Mouse (Mus musculus) layer of hippocampus, adult 8-10 months (tissue): ENCODE measurements around the gene Nsd1. TPM values are rescaled to one million over a fixed set of nuclear protein-coding genes. Genes with fewer than 3 reads are reported as not detected.

Experiments
- DNase-seq, 2 experiments: peaks; one replicate each; pipeline ENCODE4 v3.0.0; 2022; ENCODE audit warnings: low spot score in 2 of 2
- total RNA-seq, 4 experiments: library from RNA; stranded (reverse); gene quantifications; 2 replicates each; pipeline ENCODE4 v1.2.4; 2022

Gene Nsd1
- total RNA-seq, 4 experiments from 2014 or later: 107 to 141 (median 129) TPM

DNA sequence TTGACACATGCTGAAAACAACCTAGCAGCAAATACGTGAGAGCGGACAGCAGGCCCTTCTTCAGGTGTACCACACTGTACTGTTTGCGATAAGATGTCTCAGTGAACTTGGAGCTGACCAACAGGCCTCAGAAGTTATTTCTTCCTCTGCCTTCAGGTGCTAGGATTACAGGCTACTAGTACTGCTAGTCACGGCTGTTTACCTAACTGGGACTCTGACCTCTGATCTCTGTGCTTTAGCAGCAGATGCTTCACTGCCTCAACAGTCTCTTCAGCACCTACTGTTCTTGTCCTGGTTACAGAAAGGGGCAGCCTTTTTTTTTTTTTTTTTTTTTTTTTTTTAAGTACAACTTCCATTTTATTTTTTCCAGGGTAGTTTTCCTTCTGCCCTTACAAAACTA is 43.2 kb downstream of the Nsd1 start:
- no peak for DNase-seq

GRCm38 (mm10) chr13:55255052-55255652 is 45.6 kb downstream of the Nsd1 start:
- DNase-seq: no peak

DNA sequence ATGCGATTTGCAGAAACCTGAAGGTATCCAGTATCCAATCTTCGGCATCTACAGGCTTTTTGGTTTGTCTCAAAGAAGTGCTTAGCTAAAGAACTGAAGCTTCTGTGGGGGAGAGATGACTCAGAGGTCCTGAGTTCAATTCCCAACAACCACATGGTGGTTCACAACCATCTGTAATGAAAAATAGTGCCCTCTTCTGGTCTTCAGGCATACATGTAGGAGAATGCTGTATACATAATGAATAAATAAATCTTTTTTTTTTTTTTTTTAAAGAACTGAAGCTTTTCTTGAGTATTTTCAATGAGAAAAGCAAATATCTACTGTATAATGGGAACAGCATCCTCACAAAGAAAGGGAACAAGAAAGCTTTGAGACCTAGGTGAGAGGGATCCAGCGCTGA is 49.1 kb downstream of the Nsd1 start:
- no peak for DNase-seq

DNA sequence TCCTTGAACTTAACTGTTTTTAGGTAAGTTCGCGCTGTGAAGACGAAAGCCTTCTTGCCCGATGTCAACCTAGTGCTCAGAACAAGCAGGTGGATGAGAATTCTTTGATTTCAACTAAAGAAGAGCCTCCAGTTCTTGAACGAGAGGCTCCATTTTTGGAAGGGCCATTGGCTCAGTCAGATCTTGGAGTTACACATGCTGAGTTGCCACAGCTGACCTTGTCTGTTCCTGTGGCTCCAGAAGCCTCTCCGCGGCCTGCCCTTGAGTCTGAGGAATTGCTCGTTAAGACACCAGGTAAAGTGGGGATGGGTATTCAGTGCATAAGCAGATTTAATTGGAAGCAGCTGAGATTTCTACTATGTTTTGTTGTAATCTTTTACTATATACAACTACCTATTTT is 51.9 kb downstream of the Nsd1 start:
- DNase-seq: no peak

DNA sequence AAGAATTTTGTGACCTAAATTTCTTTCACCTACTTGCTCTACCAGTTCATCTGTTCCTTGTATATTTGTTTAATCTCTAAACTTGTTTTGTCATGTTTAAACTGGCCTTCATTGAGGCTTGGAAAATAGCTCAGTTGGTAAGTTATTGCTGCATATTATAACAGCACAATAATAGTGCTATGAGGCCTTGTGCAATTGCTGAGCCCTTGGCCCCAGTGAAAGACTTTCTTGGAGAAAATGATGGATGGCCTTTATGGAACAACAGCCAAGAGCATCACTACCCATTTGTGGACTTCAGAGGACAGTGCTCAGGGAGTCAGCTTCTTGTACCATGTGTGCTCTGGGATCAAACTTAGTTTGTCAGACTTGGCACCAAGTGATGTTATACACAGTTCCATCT is 52.5 kb downstream of the Nsd1 start:
- DNase-seq: no peak

GRCm38 (mm10) chr13:55277203-55277602 is 67.6 kb downstream of the Nsd1 start:
- no peak for DNase-seq

DNA sequence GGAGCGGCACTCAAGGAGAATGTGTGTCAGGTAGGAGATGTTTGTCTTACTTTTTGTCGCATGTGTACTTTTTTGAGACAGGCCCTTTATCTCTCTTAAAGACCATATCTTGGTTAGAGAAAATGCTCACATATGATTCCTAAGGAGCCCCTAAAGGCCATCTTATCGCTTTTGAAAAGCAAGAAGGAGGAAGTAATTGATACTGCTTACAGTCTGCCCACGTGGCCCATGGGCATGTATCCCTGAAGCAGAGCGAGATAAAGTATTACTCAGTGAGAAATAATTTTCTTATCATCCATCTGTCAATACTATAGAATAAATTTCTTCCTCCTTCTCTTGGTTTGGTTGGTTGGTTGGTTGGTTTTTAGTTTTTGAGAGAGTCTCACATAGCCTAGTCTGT is 68.1 kb downstream of the Nsd1 start:
- no peak for DNase-seq

DNA sequence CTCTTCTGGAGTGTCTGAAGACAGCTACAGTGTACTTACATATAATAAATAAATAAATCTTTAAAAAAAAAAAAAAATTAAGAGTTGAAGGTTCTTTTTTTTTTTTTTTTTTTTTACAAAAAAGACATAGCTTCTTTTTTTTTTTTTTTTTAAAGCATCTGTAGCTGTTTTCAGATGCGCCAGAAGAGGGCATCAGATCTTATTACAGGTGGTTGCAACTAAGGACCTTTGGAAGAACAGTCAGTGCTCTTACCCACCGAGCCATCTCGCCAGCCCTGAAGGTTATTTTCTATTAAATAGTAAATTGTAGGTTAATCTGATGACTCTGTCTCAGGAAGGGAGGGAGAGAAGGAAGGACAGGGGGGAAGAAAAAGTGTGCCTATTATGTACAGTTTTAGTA is 79.3 kb downstream of the Nsd1 start:
- DNase-seq: no peak

- no peak for DNase-seq
Measured at GRCm38 (mm10) chr13:55296760-55297159, 87.2 kb downstream of the Nsd1 start.

GRCm38 (mm10) chr13:55300913-55301312 is 91.3 kb downstream of the Nsd1 start:
- DNase-seq: no peak

GRCm38 (mm10) chr13:55312028-55312630 is 102.5 kb downstream of the Nsd1 start:
- DNase-seq: peak in 1 of 2 experiments; percentile 56

DNA sequence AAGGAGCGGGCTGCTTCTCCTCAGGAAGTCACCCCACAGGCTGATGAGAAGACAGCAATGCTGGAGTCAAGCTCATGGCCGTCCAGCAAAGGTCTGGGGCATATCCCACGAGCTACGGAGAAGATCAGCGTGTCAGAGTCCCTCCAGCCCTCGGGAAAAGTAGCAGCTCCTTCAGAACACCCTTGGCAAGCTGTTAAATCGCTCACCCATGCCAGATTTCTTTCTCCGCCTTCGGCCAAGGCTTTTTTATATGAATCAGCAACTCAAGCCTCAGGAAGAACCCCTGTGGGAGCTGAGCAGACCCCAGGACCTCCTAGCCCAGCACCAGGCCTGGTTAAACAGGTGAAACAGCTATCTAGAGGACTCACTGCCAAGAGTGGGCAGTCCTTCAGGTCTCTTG is 103.5 kb downstream of the Nsd1 start:
- DNase-seq: no peak

DNA sequence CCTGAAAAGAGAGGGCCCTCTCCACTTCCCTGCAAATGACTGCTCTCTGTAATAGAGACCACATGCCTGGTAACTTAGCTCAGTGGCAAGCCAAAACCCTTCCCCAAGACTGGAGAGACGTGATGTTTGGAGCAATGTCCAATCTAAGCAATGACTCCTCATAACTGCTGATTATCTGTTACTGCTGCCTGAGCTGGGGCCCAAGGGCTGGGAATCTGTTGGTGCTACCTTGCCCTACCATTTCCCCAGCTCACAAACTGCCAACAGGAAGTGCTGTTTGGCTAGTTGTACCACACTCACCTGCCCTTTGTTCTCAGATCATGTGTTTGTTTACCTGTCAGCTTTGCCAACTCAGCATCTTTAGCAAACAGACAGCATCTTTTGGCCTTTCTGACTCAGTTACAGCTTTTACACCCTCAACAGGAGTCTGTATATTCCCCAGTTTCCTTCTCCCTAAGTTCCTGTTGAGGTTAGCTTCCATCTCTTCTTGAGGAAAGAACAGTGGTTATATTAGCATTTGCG is 105.4 kb downstream of the Nsd1 start:
- DNase-seq: no peak

DNA sequence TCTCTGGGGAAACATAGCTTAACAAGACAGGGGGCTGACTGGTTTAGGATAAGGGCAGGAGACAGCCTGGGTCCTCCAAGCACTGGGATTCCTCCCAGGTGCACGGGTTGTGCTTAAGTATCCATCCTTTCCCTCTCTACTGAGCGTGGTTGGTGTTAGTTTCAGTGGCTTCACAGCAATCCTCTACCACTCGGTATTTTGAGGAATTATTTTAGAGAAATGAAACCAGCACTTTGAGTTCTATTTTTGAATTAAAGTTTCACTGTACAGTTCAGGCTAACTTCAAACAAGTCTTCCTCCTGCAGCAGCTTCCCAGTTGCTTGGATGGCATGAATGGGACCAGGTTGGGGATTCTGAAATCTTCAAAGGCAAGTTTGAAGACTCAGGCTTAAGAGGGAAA is 108.8 kb downstream of the Nsd1 start:
- DNase-seq: no peak

DNA sequence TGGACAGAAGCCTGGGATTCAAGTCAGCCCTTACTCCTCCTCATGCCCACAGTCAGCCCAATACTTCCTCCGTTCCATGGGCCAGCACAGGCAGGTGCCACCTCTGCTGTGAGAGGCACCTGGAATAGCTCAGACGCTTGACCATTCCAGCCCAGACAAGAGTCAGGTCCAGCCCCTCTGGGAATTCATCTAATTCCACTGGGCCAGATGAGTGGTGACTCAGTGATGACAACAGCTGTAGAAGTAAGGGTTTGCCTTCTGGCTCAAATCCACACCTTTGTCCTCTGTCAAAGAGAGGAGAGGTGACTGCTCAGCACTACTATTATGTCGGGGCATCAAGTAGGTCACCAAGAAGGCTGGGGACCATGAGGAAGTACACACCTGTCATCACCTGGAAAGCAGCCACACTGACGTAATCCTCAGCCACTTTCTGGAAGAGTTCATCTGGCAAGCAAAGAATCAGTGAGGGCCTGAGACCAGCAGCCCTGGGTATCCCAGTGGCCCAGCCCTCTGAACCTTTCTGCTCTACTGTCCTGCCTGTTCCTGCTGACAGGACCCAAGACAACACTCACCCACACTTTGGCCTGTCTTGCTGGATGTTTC is 110.5 kb downstream of the Nsd1 start, which contains the start of gene Prelid1:
Prelid1 (plus strand) TSS at position 570 of the 603 bp plus-strand sequence.
- no peak for DNase-seq

- DNase-seq: peak; percentile 78 to 79
Measured at GRCm38 (mm10) chr13:55321434-55322129, 112.0 kb downstream of the Nsd1 start, which contains the start of gene Rab24. Gene Rab24 (minus strand): TSS chr13:55321946.

GRCm38 (mm10) chr13:55322130-55322825 is 112.7 kb downstream of the Nsd1 start:
- DNase-seq: no peak

DNA sequence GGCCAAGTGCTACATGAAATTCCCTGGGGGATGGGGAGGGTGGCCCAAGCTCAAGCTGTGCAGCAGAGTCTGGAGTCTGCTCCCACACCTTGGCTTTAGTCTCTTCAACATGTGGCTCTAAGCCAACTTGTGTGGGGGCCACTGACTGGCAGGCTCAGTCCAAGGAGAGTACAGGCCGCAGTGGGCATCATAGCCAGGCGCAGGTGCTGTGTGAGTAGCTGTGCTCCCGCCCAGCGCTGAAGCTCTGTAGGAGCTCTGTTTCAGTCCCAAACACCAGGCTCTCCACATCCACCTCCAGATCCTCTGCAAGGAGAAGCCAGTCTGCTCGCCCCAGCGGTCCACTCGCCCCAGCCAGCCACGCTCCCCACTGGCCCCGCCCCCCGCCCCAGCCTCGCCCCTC is 116.0 kb downstream of the Nsd1 start:
- DNase-seq: no peak

DNA sequence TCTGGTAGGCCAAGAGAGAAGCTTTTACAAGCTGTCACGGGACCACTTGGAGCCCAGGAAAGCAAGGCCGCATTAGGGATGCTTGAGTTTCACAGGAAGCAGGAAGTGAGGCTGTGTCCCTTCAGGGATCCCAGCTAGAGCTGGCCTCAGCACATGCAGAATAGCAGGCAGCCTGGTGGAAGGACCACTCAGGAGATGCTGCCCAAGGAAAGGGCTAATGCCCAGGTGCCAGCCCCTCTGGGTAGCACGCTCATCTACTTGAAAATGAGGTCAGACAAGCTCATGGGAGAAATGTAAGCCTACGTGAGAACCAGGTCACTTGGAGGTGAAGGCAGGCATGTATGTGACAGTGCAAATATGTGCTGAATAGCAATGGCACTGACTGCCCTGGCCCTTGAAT is 117.6 kb downstream of the Nsd1 start:
- no peak for DNase-seq

DNA sequence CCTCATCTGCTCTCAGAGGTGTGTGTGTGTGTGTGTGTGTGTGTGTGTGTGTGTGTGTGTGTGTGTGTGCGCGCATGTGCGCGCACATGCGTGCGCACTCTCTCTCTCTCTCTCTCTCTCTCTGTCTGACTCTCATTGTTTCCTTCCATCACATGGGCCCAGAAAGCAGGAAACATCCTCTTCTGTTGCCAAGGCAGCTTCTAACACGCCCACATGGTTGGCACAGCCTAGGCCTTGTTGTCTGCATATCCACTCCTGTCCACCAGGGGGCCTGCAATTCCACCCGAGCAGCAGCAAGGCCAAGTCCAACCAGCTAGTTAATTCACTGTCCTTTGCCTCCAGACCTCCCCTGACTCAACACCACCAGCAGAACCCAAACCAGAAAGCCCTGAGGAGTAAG is 118.1 kb downstream of the Nsd1 start:
- DNase-seq: peak; percentile 92 to 94

DNA sequence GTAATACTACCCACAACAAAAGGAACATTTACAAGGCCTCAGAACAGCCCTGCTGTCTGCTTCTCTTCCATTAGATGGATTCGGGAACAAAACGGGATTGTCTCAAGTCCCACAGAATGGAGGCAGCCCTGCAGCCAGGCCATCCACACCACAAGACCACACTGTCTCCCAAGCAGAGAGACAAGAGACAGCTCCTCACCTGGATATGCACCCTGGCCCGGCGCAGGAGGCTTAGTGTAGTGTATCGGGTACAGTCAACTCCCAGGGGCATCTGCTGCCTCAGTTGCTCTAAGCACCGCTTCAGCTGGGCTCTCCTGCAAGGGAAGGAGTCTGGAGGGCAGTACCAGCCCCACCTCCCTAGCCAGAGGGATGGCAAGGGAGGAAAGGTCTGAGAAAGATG is 118.6 kb downstream of the Nsd1 start:
- DNase-seq: no peak

- no peak for DNase-seq
Measured at GRCm38 (mm10) chr13:55328641-55329040, 119.1 kb downstream of the Nsd1 start.
